Mouse (Mus musculus): ENCODE results near the gene Abcg8.

DNA sequence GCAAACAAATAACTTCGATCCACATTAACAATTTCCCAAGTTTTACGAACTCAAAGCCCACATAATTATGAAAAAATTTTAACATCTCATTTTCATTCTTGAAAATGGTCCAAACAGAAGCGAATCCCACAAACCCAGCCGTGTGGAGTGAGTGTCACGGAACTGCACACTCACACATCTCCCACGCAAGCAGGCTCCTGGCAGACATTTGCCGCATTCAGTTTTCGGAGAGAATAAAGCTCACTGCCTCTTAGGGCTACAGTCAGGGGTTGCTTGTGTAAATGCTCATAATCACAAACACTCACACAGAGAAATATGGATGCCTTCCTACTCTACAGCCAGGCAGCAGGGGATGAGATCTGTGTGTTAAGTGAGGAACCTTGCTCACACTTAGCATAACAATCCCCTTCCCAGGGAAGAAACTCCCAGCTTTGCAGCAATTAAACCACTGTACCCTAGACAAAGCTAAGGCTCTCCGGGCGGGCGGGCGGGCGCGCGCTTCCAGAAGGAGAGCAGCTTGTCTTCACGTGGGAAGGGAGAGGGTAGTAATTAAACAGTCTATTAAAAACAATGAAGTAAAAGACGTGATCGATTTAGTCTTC lies 37.6 kb downstream of the Abcg8 start:
- TF ChIP-seq EP300 (optimal IDR thresholded peaks at IDR 0.05) (no peak), CTCF (IDR thresholded peaks at IDR 0.05; ENCODE audit: low read depth) (no peak)

Measured in stomach, postnatal 0 days (tissue).